Mouse (Mus musculus): Measurements from ENCODE around the gene Ugt1a5.

DNA sequence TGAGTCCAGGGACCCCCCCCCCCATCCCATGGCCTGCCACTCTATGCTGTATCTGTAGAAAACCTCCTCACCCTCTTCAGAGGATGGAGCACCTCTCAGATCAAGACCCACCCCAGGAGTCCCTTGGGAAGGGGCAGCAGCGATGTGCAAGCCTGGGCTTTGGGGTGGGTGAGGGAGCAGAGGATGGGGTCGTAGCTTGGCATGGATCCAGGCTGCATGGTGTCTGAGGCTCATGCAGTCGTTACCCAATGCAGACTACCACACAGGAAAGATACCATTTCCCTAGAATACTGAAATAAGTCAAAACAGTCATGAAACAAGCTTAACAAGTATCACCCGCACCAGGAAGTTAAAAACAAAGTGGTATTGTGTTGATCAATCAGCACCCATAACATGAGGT, 82.8 kb downstream of the Ugt1a5 start:
- TF ChIP-seq CTCF (IDR thresholded peaks at IDR 0.05; ENCODE audit: low read depth, low read length) (no peak), POLR2A (IDR thresholded peaks at IDR 0.05; ENCODE audit: extremely low read depth, insufficient read depth, low read length) (no peak)

Measured in liver, adult 2 months (tissue).